Mouse (Mus musculus) T-cell, adult 2 months (primary cell): ENCODE measurements around the gene Myh14.
"Not testable (repeated sequence)": the region's sequence is repeated elsewhere in the genome, so short reads cannot be mapped to it uniquely, and the experiment has no call there.

Source experiments
- DNase-seq: peaks from one replicate; pipeline ENCODE4 v3.0.0; 2022; ENCODE audit warnings: low spot score

The Myh14 gene

GRCm38 (mm10) chr7:44670803-44671202 lies at the start of gene Myh14:
Gene Myh14, minus strand, starts transcription at chr7:44670843.
- no peak for DNase-seq

- DNase-seq, result no peak
Measured at GRCm38 (mm10) chr7:44709881-44710280, 39.2 kb upstream of the Myh14 start.

- DNase-seq, result no peak
Measured at GRCm38 (mm10) chr7:44708574-44708973, 37.9 kb upstream of the Myh14 start, which contains the start of gene Izumo2. Gene Izumo2, plus strand, starts transcription at chr7:44708742.

- DNase-seq, result not testable (repeated sequence)
Measured at GRCm38 (mm10) chr7:44708093-44708492, 37.5 kb upstream of the Myh14 start.

GRCm38 (mm10) chr7:44707169-44707675 lies 36.6 kb upstream of the Myh14 start:
- DNase-seq, result no peak

GRCm38 (mm10) chr7:44706322-44706721 lies 35.7 kb upstream of the Myh14 start:
- DNase-seq, result no peak

GRCm38 (mm10) chr7:44705086-44705485 lies 34.4 kb upstream of the Myh14 start:
- DNase-seq, result no peak

GRCm38 (mm10) chr7:44704363-44704762 lies 33.7 kb upstream of the Myh14 start:
- DNase-seq, result no peak

GRCm38 (mm10) chr7:44702985-44703384 lies 32.3 kb upstream of the Myh14 start:
- DNase-seq, result no peak

GRCm38 (mm10) chr7:44701921-44702320 lies 31.3 kb upstream of the Myh14 start:
- no peak for DNase-seq

GRCm38 (mm10) chr7:44697980-44698379 lies 27.3 kb upstream of the Myh14 start:
- no peak for DNase-seq

- no peak for DNase-seq
Measured at GRCm38 (mm10) chr7:44697191-44697710, 26.6 kb upstream of the Myh14 start.

GRCm38 (mm10) chr7:44695223-44695622 lies 24.6 kb upstream of the Myh14 start:
- no peak for DNase-seq

GRCm38 (mm10) chr7:44693427-44694175 lies 23.0 kb upstream of the Myh14 start:
- no peak for DNase-seq

GRCm38 (mm10) chr7:44689331-44689730 lies 18.7 kb upstream of the Myh14 start:
- DNase-seq, result no peak

- no peak for DNase-seq
Measured at GRCm38 (mm10) chr7:44688890-44689289, 18.2 kb upstream of the Myh14 start.

- DNase-seq, result no peak
Measured at GRCm38 (mm10) chr7:44685531-44686402, 15.1 kb upstream of the Myh14 start.

- no peak for DNase-seq
Measured at GRCm38 (mm10) chr7:44683656-44684055, 13.0 kb upstream of the Myh14 start.

- no peak for DNase-seq
Measured at GRCm38 (mm10) chr7:44676611-44677010, 6.0 kb upstream of the Myh14 start.

GRCm38 (mm10) chr7:44676126-44676525 lies 5.5 kb upstream of the Myh14 start:
- no peak for DNase-seq

GRCm38 (mm10) chr7:44675171-44675570 lies 4.5 kb upstream of the Myh14 start:
- no peak for DNase-seq

- no peak for DNase-seq
Measured at GRCm38 (mm10) chr7:44674511-44674910, 3.9 kb upstream of the Myh14 start.

- no peak for DNase-seq
Measured at GRCm38 (mm10) chr7:44672193-44672592, 1.6 kb upstream of the Myh14 start.
